Mouse (Mus musculus): Measurements from ENCODE around the gene Smyd4. TPM values are rescaled to one million over a fixed set of nuclear protein-coding genes. Genes with fewer than 3 reads are reported as not detected.

Smyd4 gene
- polyA plus RNA-seq, 1 experiment from 2014 or later: 15.6 TPM

DNA sequence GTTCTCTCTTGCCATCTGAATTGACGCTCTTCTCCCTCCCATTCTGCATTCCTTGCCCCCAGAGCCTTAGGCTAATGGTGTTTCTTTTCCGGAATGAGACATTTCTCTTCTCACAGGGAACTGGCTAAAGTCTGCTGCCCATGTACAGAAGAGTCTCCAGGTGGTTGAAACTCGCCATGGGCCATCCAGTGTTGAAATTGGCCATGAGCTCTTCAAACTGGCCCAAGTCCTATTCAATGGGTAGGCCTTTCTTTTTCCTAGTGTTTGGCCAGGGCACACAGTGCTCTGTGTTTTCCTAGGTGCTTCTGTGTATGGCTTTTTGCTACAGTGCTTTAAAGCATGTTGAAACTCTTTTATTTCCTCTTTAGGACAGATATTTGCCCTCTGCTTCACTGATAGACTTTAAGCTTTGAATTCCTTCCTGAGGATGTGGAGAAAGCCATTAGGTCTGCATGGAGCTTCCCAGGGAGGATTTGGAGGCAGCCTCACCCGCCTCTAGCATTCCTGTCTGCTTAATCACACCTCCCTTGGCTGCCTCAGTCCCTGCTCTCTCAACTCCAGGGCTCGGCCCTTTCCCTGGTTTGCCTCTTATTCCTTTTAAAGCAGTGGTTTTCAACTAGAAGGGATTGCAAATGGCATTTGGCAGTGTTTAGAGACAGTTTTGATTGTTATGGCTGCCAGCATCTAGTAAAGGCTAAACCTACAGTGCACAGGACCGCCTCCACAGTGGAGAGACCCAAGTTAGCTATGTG is 55.2 kb downstream of the Smyd4 start:
- ATAC-seq (ENCODE audit: insufficient number of reproducible peaks, insufficient read depth, low FRiP score, low TSS enrichment, low read depth): no peak
- WGBS: 70% methylated on average over 6 of the region's 6 CpGs
- H3K4me2 ChIP-seq: no peak overlapping the region

GRCm38 (mm10) chr11:75404801-75405200 is 56.6 kb downstream of the Smyd4 start:
- Histone ChIP-seq H3K4me2 (no peak overlapping the region), H3K27ac (no peak overlapping the region), H3K4me1 (no peaks in the 10 kb centered on the region), H3K4me3 (no peak overlapping the region), H3K9me3 (no peaks in the 10 kb centered on the region), H3K36me3 (peaks cover 19% of the 10 kb centered on the region), H3K27me3 (no peaks in the 10 kb centered on the region), H3K9ac (no peak overlapping the region)
- 85% methylated on average over 6 of the region's 6 CpGs for WGBS
- ATAC-seq (ENCODE audit: insufficient number of reproducible peaks, insufficient read depth, low FRiP score, low TSS enrichment, low read depth): no peak

More for the DNA sequence above, 55.2 kb downstream of the Smyd4 start:
- Histone ChIP-seq H3K4me3 (no peak overlapping the region), H3K9ac (no peak overlapping the region), H3K27ac (no peak overlapping the region), H3K4me1 (no peaks in the 10 kb centered on the region), H3K9me3 (no peaks in the 10 kb centered on the region), H3K27me3 (no peaks in the 10 kb centered on the region), H3K36me3 (peaks cover 17% of the 10 kb centered on the region; the same call in 1 of the 2 replicates)

DNA sequence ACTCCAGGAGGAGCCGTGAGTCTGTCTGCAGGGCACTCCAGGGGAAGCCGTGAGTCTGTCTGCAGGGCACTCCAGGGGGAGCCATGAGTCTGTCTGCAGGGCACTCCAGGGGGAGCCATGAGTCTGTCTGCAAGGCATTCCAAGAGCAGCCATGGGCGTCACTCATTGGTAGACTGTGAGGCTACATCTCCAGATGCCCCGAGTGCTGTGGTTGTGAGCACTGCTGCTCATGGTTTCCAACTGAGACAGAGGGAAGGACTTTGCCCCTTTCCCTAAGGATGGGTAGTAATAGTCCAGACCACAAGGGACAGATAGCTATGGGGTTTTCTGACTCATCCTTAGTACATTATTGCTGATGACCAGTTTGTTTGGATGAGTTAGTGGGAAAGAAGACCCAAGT is 57.9 kb downstream of the Smyd4 start:
- H3K27me3 ChIP-seq: no peaks in the 10 kb centered on the region
- WGBS: 65% methylated on average over 4 of the region's 4 CpGs
- H3K36me3 ChIP-seq: peaks cover 26% of the 10 kb centered on the region
- no peaks in the 10 kb centered on the region for H3K9me3 ChIP-seq
- H3K9ac ChIP-seq: no peak overlapping the region
- H3K4me3 ChIP-seq: no peak overlapping the region
- H3K4me1 ChIP-seq: no peaks in the 10 kb centered on the region
- no peak overlapping the region for H3K27ac ChIP-seq
- ATAC-seq (ENCODE audit: insufficient number of reproducible peaks, insufficient read depth, low FRiP score, low TSS enrichment, low read depth): no peak
- no peak overlapping the region for H3K4me2 ChIP-seq

DNA sequence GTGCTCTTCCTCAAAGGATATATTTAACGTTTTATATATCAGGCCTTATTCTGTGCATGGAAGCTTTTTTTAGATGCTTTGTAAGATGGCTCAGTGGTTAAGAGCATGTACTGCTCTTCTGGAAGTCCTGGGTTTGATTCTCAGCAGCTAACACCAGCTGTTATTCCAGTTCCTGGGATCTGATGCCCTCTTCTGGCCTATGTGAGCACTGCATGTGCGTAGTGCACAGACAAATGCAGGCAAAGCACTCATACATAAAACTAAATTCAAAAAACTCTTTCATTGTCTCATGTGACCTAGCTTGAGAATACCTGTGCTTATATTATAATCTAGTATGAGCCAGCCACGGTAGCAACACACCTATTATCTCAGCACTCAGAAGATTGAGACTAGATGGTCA is 58.6 kb downstream of the Smyd4 start:
- no peaks in the 10 kb centered on the region for H3K9me3 ChIP-seq
- peaks cover 32% of the 10 kb centered on the region for H3K36me3 ChIP-seq
- ATAC-seq (ENCODE audit: insufficient number of reproducible peaks, insufficient read depth, low FRiP score, low TSS enrichment, low read depth): no peak
- H3K9ac ChIP-seq: no peak overlapping the region
- H3K27ac ChIP-seq: no peak overlapping the region
- no peaks in the 10 kb centered on the region for H3K27me3 ChIP-seq
- WGBS: 46% methylated on average over 3 of the region's 3 CpGs
- no peak overlapping the region for H3K4me3 ChIP-seq
- no peaks in the 10 kb centered on the region for H3K4me1 ChIP-seq
- no peak overlapping the region for H3K4me2 ChIP-seq

DNA sequence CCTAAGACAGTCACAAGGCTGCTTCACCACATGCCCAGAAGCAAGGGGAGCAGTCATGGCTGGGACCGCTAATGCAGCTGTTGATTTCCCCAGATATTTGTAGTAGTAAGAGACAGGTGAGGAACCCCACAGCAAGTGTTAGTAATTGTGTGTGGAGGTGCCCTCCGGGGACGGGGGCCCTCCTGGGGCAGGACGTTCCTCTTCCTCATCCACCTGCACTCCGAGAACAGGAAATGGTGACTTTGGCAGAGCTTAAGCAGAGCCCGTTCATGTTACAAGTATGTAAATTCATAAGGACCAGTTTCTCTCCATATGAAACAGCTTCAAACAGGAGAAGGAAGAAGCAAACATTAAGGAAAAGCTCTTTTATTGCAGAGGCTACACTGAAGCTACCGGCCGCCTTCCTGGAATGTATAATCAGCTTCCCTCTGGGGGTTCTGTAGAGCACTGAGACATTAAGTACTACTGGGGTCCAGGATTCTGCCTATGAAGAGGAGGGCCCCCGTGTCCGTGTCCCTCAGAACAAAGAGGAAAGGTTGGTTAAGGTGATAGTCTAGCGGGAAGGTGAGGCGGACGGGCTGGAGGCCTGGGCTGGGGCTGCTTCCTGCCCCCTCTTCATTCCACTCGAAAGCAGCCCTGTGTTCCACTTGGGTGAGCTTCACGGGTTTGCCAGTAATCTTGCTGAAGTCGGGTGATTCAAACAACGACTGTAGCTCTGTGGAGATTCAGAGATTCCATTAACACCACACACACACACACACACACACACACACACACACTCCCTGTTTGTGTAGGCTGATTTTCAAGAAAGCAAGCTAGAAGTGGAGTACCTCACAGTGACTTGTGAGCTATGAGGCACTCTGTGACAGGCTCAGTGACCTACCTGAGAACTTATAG is 61.7 kb downstream of the Smyd4 start:
- Histone ChIP-seq H3K36me3 (peaks cover 57% of the 10 kb centered on the region), H3K9me3 (no peaks in the 10 kb centered on the region), H3K4me1 (no peaks in the 10 kb centered on the region), H3K27ac (no peak overlapping the region), H3K27me3 (no peaks in the 10 kb centered on the region), H3K9ac (no peak overlapping the region), H3K4me2 (no peak overlapping the region), H3K4me3 (no peak overlapping the region)
- ATAC-seq (ENCODE audit: insufficient number of reproducible peaks, insufficient read depth, low FRiP score, low TSS enrichment, low read depth): no peak
- WGBS: 80% methylated on average over 17 of the region's 17 CpGs

- H3K27ac ChIP-seq: no peak overlapping the region
- H3K4me2 ChIP-seq: no peak overlapping the region
- peaks cover 62% of the 10 kb centered on the region for H3K36me3 ChIP-seq
- H3K4me3 ChIP-seq: no peak overlapping the region
- no peaks in the 10 kb centered on the region for H3K9me3 ChIP-seq
- no peak overlapping the region for H3K9ac ChIP-seq
- 0 out of 2 replicates have a peak, but pooled peaks cover 4% of the 10 kb centered on the region for H3K4me1 ChIP-seq
- no peak for ATAC-seq (ENCODE audit: insufficient number of reproducible peaks, insufficient read depth, low FRiP score, low TSS enrichment, low read depth)
- no peaks in the 10 kb centered on the region for H3K27me3 ChIP-seq
- WGBS: 91% methylated on average over 7 of the region's 7 CpGs
These were observed 62.4 kb downstream of the Smyd4 start for GRCm38 (mm10) chr11:75410591-75410990.

DNA sequence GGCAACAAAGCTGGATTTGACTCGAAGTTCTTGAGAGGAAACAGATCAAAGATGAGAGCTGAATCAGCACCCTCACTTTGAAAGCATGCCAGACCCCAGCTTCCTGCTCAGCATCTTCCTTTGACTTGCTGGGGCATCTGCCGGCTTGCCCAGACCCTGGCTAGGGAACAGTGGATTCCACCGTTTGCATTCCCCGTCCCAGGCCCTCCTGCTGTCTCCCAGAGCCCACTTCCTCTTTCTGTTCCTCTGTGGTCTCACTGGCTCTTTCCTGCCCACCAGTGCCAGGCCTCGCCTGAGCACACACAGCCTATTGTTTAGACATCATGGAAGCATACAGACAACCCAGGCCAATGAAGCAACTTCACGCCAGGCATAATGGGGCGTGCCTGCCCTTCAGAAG is 66.9 kb downstream of the Smyd4 start:
- Histone ChIP-seq H3K36me3 (peaks cover 75% of the 10 kb centered on the region), H3K27ac (peak overlapping the region; percentile 28; the same call in 1 of the 2 replicates)
- 42% methylated on average over 7 of the region's 7 CpGs for WGBS

GRCm38 (mm10) chr11:75415994-75416393 is 67.8 kb downstream of the Smyd4 start:
- no peak for ATAC-seq (ENCODE audit: insufficient number of reproducible peaks, insufficient read depth, low FRiP score, low TSS enrichment, low read depth)
- 92% methylated on average over 13 of the region's 13 CpGs for WGBS
- Histone ChIP-seq H3K27me3 (no peaks in the 10 kb centered on the region), H3K4me3 (no peak overlapping the region), H3K9me3 (no peaks in the 10 kb centered on the region), H3K4me2 (no peak overlapping the region), H3K9ac (no peak overlapping the region), H3K4me1 (peaks cover 18% of the 10 kb centered on the region), H3K36me3 (peaks cover 66% of the 10 kb centered on the region), H3K27ac (no peak overlapping the region)

More for the DNA sequence above, 66.9 kb downstream of the Smyd4 start:
- H3K4me1 ChIP-seq: peaks cover 9% of the 10 kb centered on the region; the same call in 1 of the 2 replicates
- no peak overlapping the region for H3K4me2 ChIP-seq
- H3K9ac ChIP-seq: 0 out of 2 replicates have a peak overlapping the region, but pooled peaks have one; percentile 11
- no peak overlapping the region for H3K4me3 ChIP-seq
- H3K9me3 ChIP-seq: no peaks in the 10 kb centered on the region
- ATAC-seq (ENCODE audit: insufficient number of reproducible peaks, insufficient read depth, low FRiP score, low TSS enrichment, low read depth): no peak
- H3K27me3 ChIP-seq: no peaks in the 10 kb centered on the region

DNA sequence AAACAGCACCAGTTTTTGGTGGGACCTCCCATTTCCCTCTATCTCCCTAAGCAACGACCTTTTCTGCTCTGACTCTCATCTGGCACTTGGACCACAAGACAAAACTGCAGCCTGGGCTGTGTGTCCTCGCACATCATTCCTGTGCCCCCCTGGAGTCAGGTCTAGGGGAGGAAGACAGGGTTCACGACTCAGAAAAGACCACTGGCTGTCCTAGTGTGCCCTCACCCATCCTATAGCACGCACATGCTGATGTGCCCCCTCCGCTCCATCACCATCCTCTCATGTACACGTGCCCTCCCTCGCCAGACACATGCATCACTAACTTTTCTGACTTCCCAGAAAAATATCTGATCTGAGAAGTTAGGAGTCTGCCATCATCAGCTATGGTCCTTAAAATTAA is 71.8 kb downstream of the Smyd4 start:
- peak overlapping the region; percentile 77; the same call in 1 of the 2 replicates for H3K9ac ChIP-seq
- H3K27me3 ChIP-seq: no peaks in the 10 kb centered on the region
- H3K4me2 ChIP-seq: peak overlapping the region; percentile 83
- H3K4me1 ChIP-seq: peaks cover 36% of the 10 kb centered on the region
- WGBS: 81% methylated on average over 7 of the region's 7 CpGs
- H3K4me3 ChIP-seq: no peak overlapping the region
- H3K27ac ChIP-seq: peak overlapping the region; percentile 88; the same call in 1 of the 2 replicates
- ATAC-seq (ENCODE audit: insufficient number of reproducible peaks, insufficient read depth, low FRiP score, low TSS enrichment, low read depth): no peak
- H3K9me3 ChIP-seq: no peaks in the 10 kb centered on the region
- H3K36me3 ChIP-seq: peaks cover 30% of the 10 kb centered on the region

- ATAC-seq (ENCODE audit: insufficient number of reproducible peaks, insufficient read depth, low FRiP score, low TSS enrichment, low read depth): no peak
- H3K36me3 ChIP-seq: peaks cover 21% of the 10 kb centered on the region
- H3K4me2 ChIP-seq: peak overlapping the region; percentile 83
- H3K4me3 ChIP-seq: peak overlapping the region; percentile 57
- no peaks in the 10 kb centered on the region for H3K9me3 ChIP-seq
- peak overlapping the region; percentile 77 for H3K9ac ChIP-seq
- H3K27me3 ChIP-seq: no peaks in the 10 kb centered on the region
- 38% methylated on average over 5 of the region's 5 CpGs for WGBS
- H3K27ac ChIP-seq: peak overlapping the region; percentile 88
- peaks cover 32% of the 10 kb centered on the region for H3K4me1 ChIP-seq
These were observed 72.7 kb downstream of the Smyd4 start for GRCm38 (mm10) chr11:75420810-75421374.

GRCm38 (mm10) chr11:75421375-75422012 is 73.3 kb downstream of the Smyd4 start:
- Histone ChIP-seq H3K27ac (peak overlapping the region; percentile 88), H3K27me3 (no peaks in the 10 kb centered on the region), H3K36me3 (peaks cover 15% of the 10 kb centered on the region), H3K4me3 (peak overlapping the region; percentile 57), H3K4me2 (peak overlapping the region; percentile 83), H3K9me3 (no peaks in the 10 kb centered on the region), H3K9ac (peak overlapping the region; percentile 77), H3K4me1 (peaks cover 32% of the 10 kb centered on the region)
- WGBS: 10% methylated on average over 6 of the region's 6 CpGs
- peak; percentile 75 for ATAC-seq (ENCODE audit: insufficient number of reproducible peaks, insufficient read depth, low FRiP score, low TSS enrichment, low read depth)

Data from embryonic facial prominence, embryonic 13.5 days (tissue).